Mouse (Mus musculus) cerebellum, adult 2 months (tissue): ENCODE measurements around the gene Afmid.
A peak's percentile ranks its signal among the peaks of the same experiment; 100 is the strongest.

Experiments
- CTCF ChIP-seq: fragments of 200-500 bp; IDR thresholded peaks from 2 replicates; pipeline ENCODE4 v1.5.1; 2011; ENCODE audit warnings: low read depth, mild to moderate bottlenecking, control low read depth, low read length, moderate library complexity, borderline replicate concordance; ENCODE audit not compliant: insufficient read depth
- POLR2A ChIP-seq: fragments of 200-500 bp; IDR thresholded peaks from 2 replicates; pipeline ENCODE4 v1.6.1; 2011; ENCODE audit warnings: low read length, control low read depth, borderline replicate concordance; ENCODE audit not compliant: insufficient read depth

DNA sequence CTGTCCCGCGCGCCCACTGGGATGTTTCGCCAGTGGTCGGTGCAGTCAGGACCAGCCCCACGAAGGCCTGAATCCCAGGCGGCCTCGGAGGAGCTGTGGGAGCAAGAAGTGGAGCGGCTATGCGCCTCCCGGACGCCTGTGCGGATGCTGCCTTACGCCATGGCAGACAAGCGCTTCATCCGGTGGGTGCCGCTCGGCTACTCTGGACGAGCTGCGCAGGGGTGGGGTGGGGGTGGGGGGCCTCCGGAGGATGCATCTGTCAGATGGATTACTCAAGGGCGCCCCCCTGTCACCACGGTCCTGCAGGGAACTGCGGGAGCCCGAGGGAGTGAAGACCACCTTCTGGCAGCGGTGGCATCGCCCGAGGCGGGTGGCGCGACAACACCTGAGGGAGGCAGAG lies 42.6 kb upstream of the Afmid start:
- TF ChIP-seq CTCF (peak; percentile 25; the same call in 1 of the 2 replicates), POLR2A (no peak)
